Mouse (Mus musculus): ENCODE results near the gene Ak5. TPM values are rescaled to one million over a fixed set of nuclear protein-coding genes. Genes with fewer than 3 reads are reported as not detected.

Gene Ak5
- polyA plus RNA-seq, 1 experiment from 2014 or later = 13.7 TPM

- Histone ChIP-seq H3K27ac (no peak overlapping the region), H3K9me3 (no peaks in the 10 kb centered on the region), H3K4me3 (no peak overlapping the region), H3K9ac (no peak overlapping the region), H3K27me3 (replicated peaks) (no peaks in the 10 kb centered on the region), H3K4me1 (no peaks in the 10 kb centered on the region), H3K4me2 (no peak overlapping the region), H3K36me3 (replicated peaks) (no peaks in the 10 kb centered on the region)
- 88% methylated on average over 3 of the region's 3 CpGs for WGBS
- ATAC-seq (replicated peaks) = no peak
These were observed 111.2 kb downstream of the Ak5 start for GRCm38 (mm10) chr3:152556919-152557318.

DNA sequence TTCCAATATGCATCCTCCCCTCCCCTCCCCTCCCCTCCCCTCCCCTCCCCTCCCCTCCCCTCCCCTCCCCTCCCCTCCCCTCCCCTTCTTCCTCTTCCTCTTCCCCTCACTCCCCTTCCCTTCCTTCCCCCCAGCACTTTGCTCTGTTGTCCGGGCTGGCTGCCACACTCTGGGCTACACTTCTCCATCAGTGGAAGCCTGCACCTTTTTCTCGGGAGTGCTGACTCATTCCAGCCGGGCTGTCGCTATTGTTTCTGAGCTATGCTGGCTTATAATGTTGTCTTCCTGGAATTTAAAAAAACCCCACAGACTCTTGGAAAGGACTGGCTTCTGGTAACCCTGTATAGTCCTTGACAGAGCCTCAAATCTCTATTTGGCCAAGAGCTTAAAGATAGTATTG, 111.7 kb downstream of the Ak5 start:
- no peak overlapping the region for H3K9ac ChIP-seq
- ATAC-seq (replicated peaks) = no peak
- H3K9me3 ChIP-seq = no peaks in the 10 kb centered on the region
- H3K4me3 ChIP-seq = no peak overlapping the region
- no peaks in the 10 kb centered on the region for H3K36me3 ChIP-seq (replicated peaks)
- no peak overlapping the region for H3K27ac ChIP-seq
- no peak overlapping the region for H3K4me2 ChIP-seq
- no peaks in the 10 kb centered on the region for H3K4me1 ChIP-seq
- no peaks in the 10 kb centered on the region for H3K27me3 ChIP-seq (replicated peaks)
- 63% methylated on average over 3 of the region's 4 CpGs for WGBS

GRCm38 (mm10) chr3:152555216-152555615, 112.9 kb downstream of the Ak5 start:
- Histone ChIP-seq H3K4me2 (no peak overlapping the region), H3K27me3 (replicated peaks) (no peaks in the 10 kb centered on the region), H3K4me3 (no peak overlapping the region), H3K36me3 (replicated peaks) (no peaks in the 10 kb centered on the region), H3K9ac (no peak overlapping the region), H3K27ac (no peak overlapping the region), H3K4me1 (no peaks in the 10 kb centered on the region), H3K9me3 (no peaks in the 10 kb centered on the region)
- 37% methylated on average over 7 of the region's 7 CpGs for WGBS
- ATAC-seq (replicated peaks) = no peak

DNA sequence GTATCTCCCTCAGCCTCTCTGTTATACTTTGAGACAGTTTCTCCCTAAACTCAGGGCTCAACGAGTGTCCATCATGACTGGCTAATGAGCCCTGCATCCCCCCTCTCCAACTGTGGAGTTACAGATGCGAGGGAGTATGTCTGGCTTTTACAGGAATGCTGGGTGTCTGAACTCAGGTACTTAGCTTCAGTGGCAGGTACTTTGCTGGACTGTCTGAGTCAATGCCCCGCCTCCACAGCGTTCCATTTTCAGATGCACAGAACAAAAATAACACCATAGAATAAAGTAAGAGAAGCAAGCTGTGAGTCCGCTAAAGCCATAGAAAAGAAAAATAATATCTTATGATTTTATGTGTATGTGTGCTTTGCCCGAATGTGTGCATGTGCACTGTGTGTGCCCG, 113.8 kb downstream of the Ak5 start:
- H3K9me3 ChIP-seq = no peaks in the 10 kb centered on the region
- no peaks in the 10 kb centered on the region for H3K4me1 ChIP-seq
- no peak overlapping the region for H3K4me2 ChIP-seq
- no peak overlapping the region for H3K9ac ChIP-seq
- no peak overlapping the region for H3K4me3 ChIP-seq
- no peak for ATAC-seq (replicated peaks)
- H3K27me3 ChIP-seq (replicated peaks) = no peaks in the 10 kb centered on the region
- no peaks in the 10 kb centered on the region for H3K36me3 ChIP-seq (replicated peaks)
- 89% methylated on average over 7 of the region's 7 CpGs for WGBS
- H3K27ac ChIP-seq = no peak overlapping the region

- 83% methylated on average over 8 of the region's 8 CpGs for WGBS
- H3K4me2 ChIP-seq = no peak overlapping the region
- no peak overlapping the region for H3K9ac ChIP-seq
- H3K4me1 ChIP-seq = no peaks in the 10 kb centered on the region
- no peak overlapping the region for H3K4me3 ChIP-seq
- H3K9me3 ChIP-seq = no peaks in the 10 kb centered on the region
- no peak overlapping the region for H3K27ac ChIP-seq
- ATAC-seq (replicated peaks) = no peak
- no peaks in the 10 kb centered on the region for H3K27me3 ChIP-seq (replicated peaks)
- no peaks in the 10 kb centered on the region for H3K36me3 ChIP-seq (replicated peaks)
These were observed 115.5 kb downstream of the Ak5 start for GRCm38 (mm10) chr3:152552641-152553040.

DNA sequence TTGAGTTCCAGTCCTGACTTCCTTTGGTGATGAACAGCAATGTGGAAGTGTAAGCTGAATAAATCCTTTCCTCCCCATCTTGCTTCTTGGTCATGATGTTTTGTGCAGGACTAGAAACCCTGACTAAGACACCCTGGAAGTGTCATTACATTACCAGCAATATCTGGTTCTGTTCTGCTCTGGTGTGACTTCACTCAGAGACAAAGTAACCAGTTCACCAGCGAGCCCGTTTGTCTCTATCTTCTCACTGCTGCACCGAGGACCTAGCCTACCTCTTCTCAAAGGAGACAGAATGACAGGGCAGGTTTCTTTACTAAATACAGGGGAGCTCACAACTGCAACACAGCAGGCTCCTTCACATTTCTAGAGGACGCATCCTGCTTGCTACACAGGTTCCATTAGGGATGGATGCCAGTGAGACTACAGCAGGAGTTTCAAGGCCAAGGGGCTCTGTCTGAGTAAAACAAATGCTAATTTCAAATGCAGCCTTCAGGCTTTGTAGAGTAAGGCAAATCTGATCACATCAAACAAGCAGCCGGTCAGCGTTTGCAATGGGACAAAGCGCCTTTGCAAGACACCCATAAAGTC, 117.5 kb downstream of the Ak5 start:
- Histone ChIP-seq H3K4me1 (no peaks in the 10 kb centered on the region), H3K9me3 (no peaks in the 10 kb centered on the region), H3K36me3 (replicated peaks) (no peaks in the 10 kb centered on the region), H3K4me3 (no peak overlapping the region), H3K4me2 (no peak overlapping the region), H3K9ac (no peak overlapping the region), H3K27me3 (replicated peaks) (no peaks in the 10 kb centered on the region), H3K27ac (no peak overlapping the region)
- no peak for ATAC-seq (replicated peaks)
- WGBS = 77% methylated on average over 7 of the region's 7 CpGs

DNA sequence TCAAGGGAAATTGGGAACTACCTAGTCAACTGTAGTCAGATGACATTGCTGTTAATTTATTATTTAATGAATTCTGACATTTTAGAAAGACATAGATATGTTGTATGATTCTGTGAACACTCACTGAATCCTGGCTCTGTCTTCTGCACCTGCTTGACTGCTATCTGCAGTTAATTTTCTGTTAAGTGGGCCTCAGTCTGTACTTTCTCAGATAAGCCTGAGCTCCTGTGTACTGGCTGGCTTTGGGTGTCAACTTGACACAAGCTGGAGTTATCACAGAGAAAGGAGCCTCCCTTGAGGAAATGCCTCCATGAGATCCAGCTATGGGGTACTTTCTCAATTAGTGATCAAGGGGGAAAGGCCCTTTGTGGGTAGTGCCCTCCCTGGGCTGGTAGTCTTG, 118.1 kb downstream of the Ak5 start:
- no peak overlapping the region for H3K4me3 ChIP-seq
- no peak for ATAC-seq (replicated peaks)
- H3K36me3 ChIP-seq (replicated peaks) = no peaks in the 10 kb centered on the region
- no peak overlapping the region for H3K9ac ChIP-seq
- no peak overlapping the region for H3K4me2 ChIP-seq
- no peaks in the 10 kb centered on the region for H3K4me1 ChIP-seq
- no peaks in the 10 kb centered on the region for H3K27me3 ChIP-seq (replicated peaks)
- no peak overlapping the region for H3K27ac ChIP-seq
- H3K9me3 ChIP-seq = no peaks in the 10 kb centered on the region

DNA sequence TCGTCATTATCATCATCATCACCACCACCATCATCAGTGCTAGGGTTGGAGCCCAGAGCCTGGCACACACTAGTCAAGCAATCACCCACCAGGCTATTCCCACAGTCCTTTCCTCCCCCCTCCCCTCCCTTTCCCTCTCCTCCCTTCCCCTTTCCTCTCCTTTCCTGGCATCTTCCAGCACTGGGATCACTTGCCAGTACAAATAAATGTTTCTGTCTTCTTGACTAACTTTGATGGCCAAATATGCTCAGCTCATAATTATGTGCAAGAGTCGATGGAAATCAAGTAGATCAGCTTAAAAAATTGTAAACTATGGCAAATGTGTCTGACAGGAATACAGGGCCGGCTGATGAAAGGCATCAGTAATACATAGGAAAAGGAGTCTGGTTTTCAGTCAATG, 123.2 kb downstream of the Ak5 start:
- Histone ChIP-seq H3K4me2 (no peak overlapping the region), H3K9me3 (no peaks in the 10 kb centered on the region), H3K4me1 (no peaks in the 10 kb centered on the region), H3K27ac (no peak overlapping the region), H3K9ac (no peak overlapping the region), H3K4me3 (no peak overlapping the region), H3K27me3 (replicated peaks) (no peaks in the 10 kb centered on the region), H3K36me3 (replicated peaks) (no peaks in the 10 kb centered on the region)
- no peak for ATAC-seq (replicated peaks)
- WGBS = 94% methylated on average over 3 of the region's 3 CpGs

- Histone ChIP-seq H3K27ac (no peak overlapping the region), H3K4me2 (no peak overlapping the region), H3K36me3 (replicated peaks) (no peaks in the 10 kb centered on the region), H3K4me3 (no peak overlapping the region), H3K9ac (no peak overlapping the region), H3K27me3 (replicated peaks) (no peaks in the 10 kb centered on the region), H3K9me3 (no peaks in the 10 kb centered on the region), H3K4me1 (no peaks in the 10 kb centered on the region)
- ATAC-seq (replicated peaks) = no peak
- 78% methylated on average over 5 of the region's 5 CpGs for WGBS
These were observed 125.9 kb downstream of the Ak5 start for GRCm38 (mm10) chr3:152542298-152542697.

GRCm38 (mm10) chr3:152530344-152530743, 137.8 kb downstream of the Ak5 start:
- H3K4me2 ChIP-seq = no peak overlapping the region
- no peaks in the 10 kb centered on the region for H3K9me3 ChIP-seq
- WGBS = 91% methylated on average over 5 of the region's 5 CpGs
- no peak for ATAC-seq (replicated peaks)
- no peak overlapping the region for H3K9ac ChIP-seq
- no peaks in the 10 kb centered on the region for H3K27me3 ChIP-seq (replicated peaks)
- no peaks in the 10 kb centered on the region for H3K36me3 ChIP-seq (replicated peaks)
- H3K4me3 ChIP-seq = no peak overlapping the region
- H3K27ac ChIP-seq = no peak overlapping the region
- H3K4me1 ChIP-seq = no peaks in the 10 kb centered on the region

GRCm38 (mm10) chr3:152529058-152529972, 138.8 kb downstream of the Ak5 start:
- no peak overlapping the region for H3K9ac ChIP-seq
- no peak overlapping the region for H3K4me2 ChIP-seq
- H3K4me1 ChIP-seq = no peaks in the 10 kb centered on the region
- no peak for ATAC-seq (replicated peaks)
- 66% methylated on average over 11 of the region's 11 CpGs for WGBS
- H3K27ac ChIP-seq = no peak overlapping the region
- H3K27me3 ChIP-seq (replicated peaks) = no peaks in the 10 kb centered on the region
- H3K4me3 ChIP-seq = no peak overlapping the region
- H3K36me3 ChIP-seq (replicated peaks) = no peaks in the 10 kb centered on the region
- H3K9me3 ChIP-seq = no peaks in the 10 kb centered on the region

- Histone ChIP-seq H3K4me2 (no peak overlapping the region), H3K4me1 (no peaks in the 10 kb centered on the region), H3K9me3 (no peaks in the 10 kb centered on the region), H3K27me3 (replicated peaks) (no peaks in the 10 kb centered on the region), H3K4me3 (no peak overlapping the region), H3K36me3 (replicated peaks) (no peaks in the 10 kb centered on the region), H3K9ac (no peak overlapping the region), H3K27ac (no peak overlapping the region)
- no peak for ATAC-seq (replicated peaks)
- 91% methylated on average over 8 of the region's 8 CpGs for WGBS
These were observed 141.4 kb downstream of the Ak5 start for GRCm38 (mm10) chr3:152526721-152527120.

DNA sequence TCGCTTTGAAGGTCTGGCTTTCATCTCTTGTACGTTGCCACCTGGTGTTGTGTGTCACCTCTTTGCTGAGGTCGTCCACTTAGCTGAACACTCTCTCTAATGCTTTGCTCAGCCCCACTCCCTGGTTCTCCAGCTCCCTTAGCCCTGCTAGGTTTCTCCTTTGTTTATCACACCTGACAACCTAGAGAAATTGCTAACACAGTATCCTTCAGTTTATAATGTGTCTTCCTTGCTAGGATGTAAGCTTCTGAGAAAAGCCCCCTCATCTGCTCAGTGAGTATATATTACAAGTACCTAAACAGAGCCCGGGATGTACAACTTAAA, 144.9 kb downstream of the Ak5 start:
- Histone ChIP-seq H3K9ac (no peak overlapping the region), H3K27ac (no peak overlapping the region), H3K36me3 (replicated peaks) (no peaks in the 10 kb centered on the region), H3K4me2 (no peak overlapping the region), H3K27me3 (replicated peaks) (no peaks in the 10 kb centered on the region), H3K4me3 (no peak overlapping the region), H3K9me3 (no peaks in the 10 kb centered on the region), H3K4me1 (no peaks in the 10 kb centered on the region)
- WGBS = 79% methylated on average over 4 of the region's 4 CpGs
- ATAC-seq (replicated peaks) = no peak
